9 mouse cellular contexts compared by ENCODE assay signal in genomic region chr7:111739371-111739765, GRCm38 (mm10). TPM values are rescaled to one million over a fixed set of nuclear protein-coding genes. Genes with fewer than 3 reads are reported as not detected.
DNase-seq lines count a peak whose midpoint lies in the region; ATAC-seq and TF ChIP-seq lines count a peak whose summit lies in the region.
"Had no signal": no experiment of that assay in that cellular context is flagged by ENCODE, and none has a peak within 500 bp of the region (broad histone marks: within the 10 kb centered on the region; RNA-seq: fewer than 3 reads in every experiment).

No protein-coding gene starts in this region.

- H3K4me3 ChIP-seq in kidney, embryonic 14.5 days (ENCODE audit: low read length), result no peak overlapping the region
- H3K4me3 ChIP-seq in heart, postnatal 0 days (ENCODE audit: low read depth, low read length), result no peak overlapping the region
- H3K4me3 ChIP-seq in intestine, embryonic 16.5 days (ENCODE audit: low read length), result no peak overlapping the region
- H3K4me3 ChIP-seq: midbrain, embryonic 13.5 days had no signal

- no peaks in the 10 kb centered on the region for H3K9me3 ChIP-seq in kidney, embryonic 14.5 days (ENCODE audit: control insufficient read depth, low read length)
- H3K9me3 ChIP-seq in heart, postnatal 0 days (replicated peaks; ENCODE audit: control insufficient read depth, low read length), result no peaks in the 10 kb centered on the region
- no peaks in the 10 kb centered on the region for H3K9me3 ChIP-seq in intestine, embryonic 16.5 days (ENCODE audit: control insufficient read depth, low read length)
- H3K9me3 ChIP-seq: midbrain, embryonic 13.5 days had no signal

- H3K36me3 ChIP-seq in kidney, embryonic 14.5 days (ENCODE audit: control insufficient read depth, insufficient read depth, low read length), result no peaks in the 10 kb centered on the region
- H3K36me3 ChIP-seq in heart, postnatal 0 days (replicated peaks; ENCODE audit: control insufficient read depth, insufficient read depth, low read length), result no peaks in the 10 kb centered on the region
- H3K36me3 ChIP-seq in intestine, embryonic 16.5 days (ENCODE audit: control insufficient read depth, insufficient read depth, low read length), result no peaks in the 10 kb centered on the region
- H3K36me3 ChIP-seq: midbrain, embryonic 13.5 days had no signal

- no peak overlapping the region for H3K9ac ChIP-seq in kidney, embryonic 14.5 days (ENCODE audit: low read depth, low read length)
- H3K9ac ChIP-seq in heart, postnatal 0 days (replicated peaks; ENCODE audit: low read depth, low read length), result no peak overlapping the region
- H3K9ac ChIP-seq in intestine, embryonic 16.5 days (ENCODE audit: low read depth, low read length), result no peak overlapping the region
- H3K9ac ChIP-seq: midbrain, embryonic 13.5 days had no signal

- ATAC-seq in kidney, embryonic 14.5 days (ENCODE audit: low FRiP score, low TSS enrichment), result no peak
- ATAC-seq in heart, postnatal 0 days (ENCODE audit: insufficient read depth, low read depth), result 0 out of 2 replicates have a peak, but pooled peaks have one; percentile 42
- ATAC-seq in intestine, embryonic 16.5 days, result no peak
- ATAC-seq: midbrain, embryonic 13.5 days had no signal

- no peak for TF ChIP-seq EP300 in heart, postnatal 0 days (IDR thresholded peaks at IDR 0.05; ENCODE audit: low read depth)

- H3K4me1 ChIP-seq in kidney, embryonic 14.5 days (ENCODE audit: control insufficient read depth, insufficient read depth, low read length), result peaks cover 24% of the 10 kb centered on the region
- peaks cover 29% of the 10 kb centered on the region for H3K4me1 ChIP-seq in heart, postnatal 0 days (ENCODE audit: control insufficient read depth, insufficient read depth)
- peaks cover 8% of the 10 kb centered on the region; the same call in 1 of the 2 replicates for H3K4me1 ChIP-seq in intestine, embryonic 16.5 days (ENCODE audit: control insufficient read depth, insufficient read depth, low read length)

- no peak for TF ChIP-seq CTCF in heart, postnatal 0 days (IDR thresholded peaks at IDR 0.05; ENCODE audit: low read depth)

- WGBS in kidney, embryonic 14.5 days, result 53% methylated on average over 5 of the region's 5 CpGs
- WGBS in heart, postnatal 0 days, result 43% methylated on average over 5 of the region's 5 CpGs
- 54% methylated on average over 5 of the region's 5 CpGs for WGBS in intestine, embryonic 16.5 days

- H3K27me3 ChIP-seq in kidney, embryonic 14.5 days (ENCODE audit: control insufficient read depth, insufficient read depth, low read length), result no peaks in the 10 kb centered on the region
- no peaks in the 10 kb centered on the region for H3K27me3 ChIP-seq in heart, postnatal 0 days (ENCODE audit: control insufficient read depth, insufficient read depth, low read length)
- H3K27me3 ChIP-seq in intestine, embryonic 16.5 days (replicated peaks; ENCODE audit: control insufficient read depth, insufficient read depth, low read length), result no peaks in the 10 kb centered on the region
- H3K27me3 ChIP-seq: midbrain, embryonic 13.5 days had no signal

- no peak overlapping the region for H3K27ac ChIP-seq in kidney, embryonic 14.5 days (ENCODE audit: low read depth, low read length)
- H3K27ac ChIP-seq in heart, postnatal 0 days (ENCODE audit: low read depth), result peak overlapping the region; percentile 13; the same call in 1 of the 2 replicates
- H3K27ac ChIP-seq in intestine, embryonic 16.5 days (ENCODE audit: low read length), result no peak overlapping the region
- H3K27ac ChIP-seq: midbrain, embryonic 13.5 days had no signal

- H3K4me2 ChIP-seq in kidney, embryonic 14.5 days (replicated peaks; ENCODE audit: low read depth, low read length), result no peak overlapping the region
- H3K4me2 ChIP-seq in heart, postnatal 0 days (ENCODE audit: low read depth, low read length), result no peak overlapping the region
- H3K4me2 ChIP-seq in intestine, embryonic 16.5 days (ENCODE audit: low read depth, low read length), result no peak overlapping the region
- H3K4me2 ChIP-seq: midbrain, embryonic 13.5 days had no signal

- DNase-seq in kidney, adult 18-20 months, result peak; percentile 42
- DNase-seq in embryo, embryonic 11 days, result peak; percentile 47
- no peak for DNase-seq in heart, postnatal 0 days (ENCODE audit: low spot score)
- DNase-seq in lung, postnatal 14 days, result peak; percentile 43
- DNase-seq in cerebellum, adult 11-12 months, result no peak
- no peak for DNase-seq in gastrocnemius, postnatal 4 days (ENCODE audit: low spot score in 2 of 2)

RNA-seq across cellular contexts. Expression of gene Galnt18, which starts 40.4 kb away (rescaled TPM):
- 11.3 and 17.8 TPM in 2 replicates for polyA plus RNA-seq in kidney, embryonic 14.5 days (2014; fragmentation: Nextera tagmentation; extraction: Ambion mirVana)
- 16.7 and 27.1 TPM in 2 replicates for total RNA-seq in heart, postnatal 0 days (2014; rRNA removed; ENCODE audit: low replicate concordance)
- polyA plus RNA-seq in heart, postnatal 0 days (2015; fragmentation: Nextera tagmentation; extraction: Ambion mirVana), result 16.5 and 17.0 TPM in 2 replicates
- polyA plus RNA-seq in intestine, embryonic 16.5 days (2015; fragmentation: Nextera tagmentation; extraction: Ambion mirVana), result 17.6 and 18.7 TPM in 2 replicates
- total RNA-seq in gastrocnemius, postnatal 4 days (2021), result 10 to 100 TPM; 15.3 to 16.8 TPM

Comparison
In these comparisons a context has a peak if more than half of its experiments do, and no peak if none do; other contexts are left out.
1. DNase-seq: peak in kidney, adult 18-20 months (single experiment), embryo, embryonic 11 days (single experiment) and lung, postnatal 14 days (single experiment); none in heart, postnatal 0 days (single experiment), cerebellum, adult 11-12 months (single experiment) and gastrocnemius, postnatal 4 days (0 of 2).